Mouse (Mus musculus) CH12.LX (cell line): ENCODE measurements around the gene Dpy30. TPM values are rescaled to one million over a fixed set of nuclear protein-coding genes. Genes with fewer than 3 reads are reported as not detected.

Source experiments
- DNase-seq: peaks from one replicate; pipeline ENCODE4 v3.0.0-alpha.2; 2013; ENCODE audit errors: extremely low read depth
- H3K27ac ChIP-seq: 2 replicates; pipeline ENCODE4 v1.5.1; 2012; ENCODE audit warnings: low read depth, mild to moderate bottlenecking, control low read depth, moderate library complexity; ENCODE audit not compliant: insufficient read depth
- H3K27me3 ChIP-seq: replicated peaks from 2 replicates; pipeline ENCODE3; 2012; ENCODE audit warnings: inconsistent platforms
- H3K36me3 ChIP-seq, 2 experiments: replicated peaks in 1 of 2; 2 replicates each; pipeline versions ENCODE3 to v1.6.1; 2012; ENCODE audit warnings: inconsistent platforms in 1 of 2, low read length in 1 of 2, mild to moderate bottlenecking in 1 of 2, mixed read lengths in 1 of 2, moderate library complexity in 1 of 2; ENCODE audit not compliant: control insufficient read depth in 1 of 2, insufficient read depth in 1 of 2
- H3K4me1 ChIP-seq, 2 experiments: 2 replicates each; pipeline ENCODE4 v1.6.1; 2012; ENCODE audit warnings: inconsistent platforms in 1 of 2, moderate library complexity in 1 of 2; ENCODE audit not compliant: insufficient read depth in 2 of 2, control insufficient read depth in 1 of 2
- H3K4me2 ChIP-seq: 2 replicates; pipeline ENCODE4 v1.6.1; 2012; ENCODE audit warnings: low read depth, mild to moderate bottlenecking, control low read depth; ENCODE audit not compliant: poor library complexity, insufficient read depth, severe bottlenecking
- H3K4me3 ChIP-seq, 3 experiments: fragments of 150-350 bp in 1 of 3; sonication (generic) in 1 of 3; replicated peaks in 1 of 3; 2 replicates each; pipeline versions ENCODE3 to v1.5.1; 2011 to 2012; ENCODE audit warnings: low read depth in 2 of 3, low read length in 2 of 3, mild to moderate bottlenecking in 2 of 3, moderate library complexity in 2 of 3, control low read depth in 1 of 3, improper control_type of control experiment in 1 of 3, inconsistent platforms in 1 of 3, mixed read lengths in 1 of 3; ENCODE audit not compliant: poor library complexity in 1 of 3
- H3K79me2 ChIP-seq: replicated peaks from 2 replicates; pipeline ENCODE4 v1.6.1; 2012; ENCODE audit warnings: mild to moderate bottlenecking, moderate library complexity; ENCODE audit not compliant: control insufficient read depth, poor library complexity, insufficient read depth, severe bottlenecking; ENCODE audit errors: extremely low read depth
- H3K9ac ChIP-seq: 2 replicates; pipeline ENCODE4 v1.6.1; 2012; ENCODE audit warnings: low read depth, mild to moderate bottlenecking, control low read depth, moderate library complexity; ENCODE audit not compliant: insufficient read depth
- H3K9me3 ChIP-seq: replicated peaks from 2 replicates; pipeline ENCODE3; 2012; ENCODE audit warnings: low read length, inconsistent platforms, mixed read lengths
- BHLHE40 ChIP-seq: IDR thresholded peaks from 2 replicates; pipeline ENCODE4 v1.6.1; 2011; ENCODE audit warnings: mild to moderate bottlenecking, low read depth, low read length, improper control_type of control experiment
- CHD2 ChIP-seq: IDR thresholded peaks from 2 replicates; pipeline ENCODE4 v1.6.1; 2011; ENCODE audit warnings: low read length, improper control_type of control experiment
- CTCF ChIP-seq, 2 experiments: IDR thresholded peaks in 1 of 2; conservative IDR thresholded peaks in 1 of 2; 2 replicates each; pipeline ENCODE4 v1.5.1; 2011 to 2012; ENCODE audit warnings: low read depth in 2 of 2, low read length in 2 of 2, improper control_type of control experiment in 1 of 2, inconsistent platforms in 1 of 2, mild to moderate bottlenecking in 1 of 2, moderate library complexity in 1 of 2
- E2F4 ChIP-seq: IDR thresholded peaks from 2 replicates; pipeline ENCODE4 v1.6.1; 2011; ENCODE audit warnings: low read depth, low read length, improper control_type of control experiment; ENCODE audit not compliant: insufficient replicate concordance
- ELF1 ChIP-seq: IDR thresholded peaks from 2 replicates; pipeline ENCODE4 v1.6.1; 2014; ENCODE audit warnings: low read depth, mild to moderate bottlenecking, inconsistent platforms, low read length, improper control_type of control experiment
- IRF4 ChIP-seq: IDR thresholded peaks from 2 replicates; pipeline ENCODE4 v1.6.1; 2014; ENCODE audit warnings: low read depth, mild to moderate bottlenecking, inconsistent platforms, low read length, improper control_type of control experiment
- MAZ ChIP-seq: IDR thresholded peaks from 2 replicates; pipeline ENCODE4 v1.6.1; 2012; ENCODE audit warnings: low read depth, mild to moderate bottlenecking, inconsistent platforms, low read length, improper control_type of control experiment, moderate library complexity
- MYC ChIP-seq: IDR thresholded peaks from 2 replicates; pipeline ENCODE4 v1.6.1; 2011; ENCODE audit warnings: low read depth, mild to moderate bottlenecking, improper control_type of control experiment, low read length
- NELFE ChIP-seq: IDR thresholded peaks from 2 replicates; pipeline ENCODE4 v1.6.1; 2011; ENCODE audit warnings: low read depth, low read length, improper control_type of control experiment
- NRF1 ChIP-seq: IDR thresholded peaks from 2 replicates; pipeline ENCODE4 v1.6.1; 2014; ENCODE audit warnings: low read depth, mild to moderate bottlenecking, inconsistent platforms, low read length, improper control_type of control experiment, moderate library complexity
- PAX5 ChIP-seq: IDR thresholded peaks from 2 replicates; pipeline ENCODE4 v1.6.1; 2012; ENCODE audit warnings: low read length, inconsistent platforms, mixed read lengths
- POLR2A ChIP-seq: IDR thresholded peaks from 2 replicates; pipeline ENCODE4 v1.6.1; 2011; ENCODE audit warnings: low read depth, mild to moderate bottlenecking, improper control_type of control experiment, low read length
- POLR2AphosphoS2 ChIP-seq: IDR thresholded peaks from 2 replicates; pipeline ENCODE4 v1.6.1; 2011; ENCODE audit warnings: low read depth, low read length, improper control_type of control experiment
- RAD21 ChIP-seq: IDR thresholded peaks from 2 replicates; pipeline ENCODE4 v1.6.1; 2011; ENCODE audit warnings: low read depth, mild to moderate bottlenecking, low read length, improper control_type of control experiment, moderate library complexity
- TCF12 ChIP-seq: IDR thresholded peaks from 2 replicates; pipeline ENCODE4 v1.6.1; 2014; ENCODE audit warnings: low read depth, mild to moderate bottlenecking, inconsistent platforms, low read length, improper control_type of control experiment
- USF2 ChIP-seq: conservative IDR thresholded peaks from 2 replicates; pipeline ENCODE4 v1.6.1; 2011; ENCODE audit warnings: low read depth, low read length, improper control_type of control experiment
- ZC3H11A ChIP-seq: IDR thresholded peaks from 2 replicates; pipeline ENCODE4 v1.6.1; 2012; ENCODE audit warnings: low read depth, mild to moderate bottlenecking, inconsistent platforms, low read length, improper control_type of control experiment
- ZKSCAN1 ChIP-seq: IDR thresholded peaks from 2 replicates; pipeline ENCODE4 v1.6.1; 2012; ENCODE audit warnings: low read depth, inconsistent platforms, low read length, improper control_type of control experiment, borderline replicate concordance
- ZMIZ1 ChIP-seq: IDR thresholded peaks from 2 replicates; pipeline ENCODE4 v1.6.1; 2012; ENCODE audit warnings: low read depth, mild to moderate bottlenecking, inconsistent platforms, low read length, improper control_type of control experiment
- dilution Hi-C: fragments of 300-500 bp; cut with MboI; formaldehyde crosslinking; loops from 2 replicates; pipeline ENCODE4 v1.14.3; 2020; ENCODE audit warnings: low sequenced_read_pairs; ENCODE audit not compliant: extremely low pct_unique_long_range_greater_than_20kb, extremely low pct_ligation_motif_present
- in situ Hi-C: fragments of 300-500 bp; cut with MboI; formaldehyde crosslinking; loops from 3 replicates; pipeline ENCODE4 v1.14.3; 2019; ENCODE audit warnings: low sequenced_read_pairs, low pct_ligation_motif_present, low pct_unique_long_range_greater_than_20kb, mixed read lengths
- polyA plus RNA-seq: library from polyadenylated mRNA; unstranded; fragments of >175 nt; gene quantifications from 2 replicates; pipeline ENCODE4 v1.2.1, GENCODE M21; 2012; ENCODE audit warnings: low read depth; ENCODE audit not compliant: insufficient read length
- total RNA-seq, 2 experiments: library from RNA; depleted of rRNA; stranded (reverse); fragments of 300-350 nt in 1 of 2; fragments of >200 nt in 1 of 2; gene quantifications; 2 replicates each; pipeline ENCODE4 v1.2.3; 2012 to 2014

The Dpy30 gene
- total and polyA plus RNA-seq, 3 experiments = 66.7 to 244 (median 156) TPM

DNA sequence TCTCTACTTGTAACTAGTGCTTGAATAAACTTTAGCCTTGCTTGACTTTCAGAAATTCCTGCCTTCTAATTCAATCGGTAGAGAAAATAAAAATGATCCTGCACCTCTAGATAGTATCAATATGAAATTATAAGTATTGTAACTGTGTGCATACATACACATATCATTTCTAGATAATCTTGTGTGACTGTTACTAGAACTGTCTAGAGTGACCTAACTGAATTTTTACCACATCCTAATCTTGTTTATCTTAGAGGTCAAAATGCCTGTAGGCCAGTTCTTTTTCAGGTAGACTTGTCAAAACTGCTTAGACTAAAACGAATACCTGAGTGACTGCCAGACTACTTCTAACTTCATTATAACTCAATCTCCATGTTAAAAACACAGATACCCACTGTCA, 53.5 kb downstream of the Dpy30 start:
- dilution Hi-C loops (no loop called here), in situ Hi-C loops (no loop called here)
- Histone ChIP-seq H3K4me1 (peaks cover 0 to 12% of the 10 kb centered on the region in 2 experiments; a peak in 2 of 4 replicates), H3K79me2 (peaks cover 51% of the 10 kb centered on the region), H3K27ac (no peak overlapping the region), H3K9me3 (peaks cover 5% of the 10 kb centered on the region), H3K36me3 (peaks cover 0 to 36% of the 10 kb centered on the region in 2 experiments), H3K4me3 (no peak overlapping the region), H3K4me2 (no peak overlapping the region), H3K27me3 (no peaks in the 10 kb centered on the region), H3K9ac (no peak overlapping the region)
- TF ChIP-seq ZKSCAN1 (no peak), IRF4 (no peak), BHLHE40 (no peak), MAZ (no peak), USF2 (no peak), ZMIZ1 (no peak), TCF12 (no peak), ELF1 (no peak), RAD21 (no peak), NELFE (no peak), MYC (no peak), CHD2 (no peak), NRF1 (no peak), ZC3H11A (no peak), PAX5 (no peak), POLR2A (no peak), POLR2AphosphoS2 (no peak)
- no peak for DNase-seq

DNA sequence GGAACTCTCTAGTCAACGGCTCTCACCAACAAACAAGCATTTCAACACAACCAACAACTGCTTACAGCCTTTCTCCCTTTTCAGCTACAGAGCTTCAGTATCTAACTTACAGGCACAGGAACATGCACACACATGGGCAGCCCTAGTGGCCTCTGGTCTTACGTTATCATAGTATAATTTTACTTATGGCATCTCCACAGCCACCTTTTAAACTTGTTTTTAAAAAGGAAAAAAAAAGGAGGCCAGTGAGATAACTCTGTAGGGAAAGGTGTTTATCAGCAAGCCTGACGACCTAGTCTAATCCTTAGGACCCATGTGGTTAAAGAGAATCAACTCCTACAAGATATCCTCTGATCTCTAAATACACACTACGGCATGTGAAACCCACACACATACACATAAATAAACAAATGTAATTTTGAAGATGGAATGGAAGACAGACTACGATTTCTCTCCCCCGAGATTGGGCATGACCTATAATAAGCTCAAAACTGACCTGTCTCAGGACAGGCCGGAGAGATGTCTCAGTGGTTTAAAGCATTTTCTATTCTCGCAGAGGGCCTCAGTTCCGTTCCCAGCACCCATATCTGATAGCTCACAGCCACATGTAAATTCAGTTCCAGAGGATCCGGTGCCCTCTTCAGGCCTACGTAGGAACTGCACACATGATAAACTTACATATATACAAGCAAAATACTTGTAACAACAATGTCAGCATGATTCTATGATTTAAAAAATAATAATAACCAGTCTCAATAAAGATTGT, 56.1 kb downstream of the Dpy30 start:
- Histone ChIP-seq H3K4me3 (no peak overlapping the region), H3K27ac (no peak overlapping the region), H3K9ac (no peak overlapping the region), H3K4me2 (no peak overlapping the region), H3K4me1 (peaks cover 1 to 24% of the 10 kb centered on the region in 2 experiments; a peak in 3 of 4 replicates), H3K27me3 (no peaks in the 10 kb centered on the region), H3K9me3 (peaks cover 5% of the 10 kb centered on the region), H3K79me2 (peaks cover 47% of the 10 kb centered on the region), H3K36me3 (peaks cover 0 to 36% of the 10 kb centered on the region in 2 experiments)
- in situ Hi-C loops (no loop called here), dilution Hi-C loops (no loop called here)
- TF ChIP-seq CTCF (conservative IDR thresholded peaks at IDR 0.05 in 1 of 2, IDR thresholded peaks at IDR 0.05 in 1 of 2; ENCODE audit: low read depth in 2 of 2, low read length in 2 of 2) = peak; percentile 24 to 35; a peak in 2 of 4 replicates
- no peak for TF ChIP-seq E2F4
- DNase-seq = no peak
